Comparison of ENCODE assay signal across 8 mouse cellular contexts in genomic region chr13:47244771-47245170, GRCm38 (mm10).
DNase-seq lines count a peak whose midpoint lies in the region; ATAC-seq and TF ChIP-seq lines count a peak whose summit lies in the region.

No protein-coding gene starts in this region.

- ATAC-seq in lung, postnatal 0 days: peak; percentile 49
- peak; percentile 84 for ATAC-seq in midbrain, embryonic 16.5 days

- H3K36me3 ChIP-seq in lung, postnatal 0 days (ENCODE audit: insufficient read depth, low read length): peaks cover 3% of the 10 kb centered on the region; the same call in 1 of the 2 replicates
- no peaks in the 10 kb centered on the region for H3K36me3 ChIP-seq in midbrain, embryonic 16.5 days (ENCODE audit: control insufficient read depth, insufficient read depth, low read length)

- WGBS in lung, postnatal 0 days: 46% methylated on average over 11 of the region's 11 CpGs
- 45% methylated on average over 11 of the region's 11 CpGs for WGBS in midbrain, embryonic 16.5 days

- peak; percentile 37 for DNase-seq in lung, postnatal 0 days (ENCODE audit: low spot score)
- no peak for DNase-seq in lung, postnatal 25 days (ENCODE audit: low spot score)
- peak; percentile 28 for DNase-seq in gastrocnemius, postnatal 14 days
- peak; percentile 73 to 79 for DNase-seq in layer of hippocampus, adult 8-10 months (ENCODE audit: low spot score in 2 of 2)
- no peak for DNase-seq in adrenal gland, postnatal 25 days
- no peak for DNase-seq in kidney, postnatal 14 days
- no peak for DNase-seq in thymus, adult 18-20 months

- intact Hi-C loops in gastrocnemius, postnatal 14 days (cut with DNase I; ENCODE audit: low total_unique reads): no loop called here

- no peaks in the 10 kb centered on the region for H3K9me3 ChIP-seq in lung, postnatal 0 days (ENCODE audit: low read length)
- H3K9me3 ChIP-seq in midbrain, embryonic 16.5 days (replicated peaks; ENCODE audit: control insufficient read depth, low read length, poor library complexity, severe bottlenecking): no peaks in the 10 kb centered on the region

- H3K27ac ChIP-seq in lung, postnatal 0 days (ENCODE audit: low read length): no peak overlapping the region
- H3K27ac ChIP-seq in midbrain, embryonic 16.5 days (ENCODE audit: low read length): no peak overlapping the region

- TF ChIP-seq EP300 in lung, postnatal 0 days (IDR thresholded peaks at IDR 0.05): no peak

- peaks cover 6% of the 10 kb centered on the region; the same call in 1 of the 2 replicates for H3K4me1 ChIP-seq in lung, postnatal 0 days (ENCODE audit: insufficient read depth, low read depth, low read length)
- H3K4me1 ChIP-seq in midbrain, embryonic 16.5 days (ENCODE audit: control insufficient read depth, insufficient read depth, low read length): peaks cover 20% of the 10 kb centered on the region

- no peak overlapping the region for H3K9ac ChIP-seq in lung, postnatal 0 days (replicated peaks; ENCODE audit: low read depth)
- H3K9ac ChIP-seq in midbrain, embryonic 16.5 days (ENCODE audit: low read depth, low read length): no peak overlapping the region

- H3K4me3 ChIP-seq in lung, postnatal 0 days (ENCODE audit: low read depth, low read length): no peak overlapping the region
- no peak overlapping the region for H3K4me3 ChIP-seq in midbrain, embryonic 16.5 days (ENCODE audit: low read depth, low read length)

- no peak overlapping the region for H3K4me2 ChIP-seq in lung, postnatal 0 days (replicated peaks; ENCODE audit: low read depth, low read length)
- no peak overlapping the region for H3K4me2 ChIP-seq in midbrain, embryonic 16.5 days (ENCODE audit: low read length)

- no peaks in the 10 kb centered on the region for H3K27me3 ChIP-seq in lung, postnatal 0 days (replicated peaks; ENCODE audit: insufficient read depth, low read length)
- H3K27me3 ChIP-seq in midbrain, embryonic 16.5 days (ENCODE audit: control insufficient read depth, insufficient read depth, low read depth, low read length): no peaks in the 10 kb centered on the region

- TF ChIP-seq CTCF in lung, postnatal 0 days (IDR thresholded peaks at IDR 0.05): no peak

Comparison
In these comparisons a context has a peak if more than half of its experiments do, and no peak if none do; other contexts are left out.
1. DNase-seq: peak in lung, postnatal 0 days (single experiment), gastrocnemius, postnatal 14 days (single experiment) and layer of hippocampus, adult 8-10 months (2 of 2); none in lung, postnatal 25 days (single experiment), adrenal gland, postnatal 25 days (single experiment), kidney, postnatal 14 days (single experiment) and thymus, adult 18-20 months (0 of 2).